Mouse (Mus musculus): ENCODE measurements around the gene Psmb3.
A peak's percentile ranks its signal among the peaks of the same experiment; 100 is the strongest.
"Not testable (repeated sequence)": the region's sequence is repeated elsewhere in the genome, so short reads cannot be mapped to it uniquely, and the experiment has no call there.

Gene Psmb3

DNA sequence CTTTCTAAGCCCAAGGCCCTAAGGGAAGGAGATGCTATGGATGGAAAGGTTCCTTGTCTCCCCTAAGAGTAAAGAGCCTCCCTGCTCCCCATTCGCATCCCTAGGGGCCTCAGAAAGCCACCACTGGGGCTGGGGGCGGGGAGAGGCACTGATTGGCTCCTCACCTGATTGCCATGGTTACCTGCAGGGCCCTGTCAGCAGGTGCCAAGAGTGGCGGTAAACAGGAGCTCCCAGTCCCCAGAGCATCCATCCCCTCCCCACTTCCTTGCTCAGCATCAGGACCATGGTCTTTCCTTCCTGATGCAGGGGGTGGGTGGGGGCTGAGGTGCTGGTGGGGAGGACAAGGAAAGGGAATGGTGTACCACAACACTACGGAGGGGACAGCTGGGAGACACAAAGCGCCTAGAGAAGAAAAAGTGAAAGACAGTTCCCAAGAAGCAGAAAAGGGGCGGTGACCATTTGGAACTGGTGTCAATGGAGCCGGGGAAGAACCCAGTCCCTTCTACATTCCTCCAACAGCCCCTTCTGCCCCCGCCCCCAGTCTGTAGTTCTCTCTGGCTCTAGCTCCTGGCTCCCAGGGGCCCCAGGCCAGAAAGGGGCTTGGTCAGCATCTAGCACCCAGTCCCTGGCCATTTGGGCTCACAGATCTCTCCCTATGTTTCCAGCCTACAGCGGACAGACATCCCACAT, 7.3 kb upstream of the Psmb3 start:
- no peak for DNase-seq (ENCODE audit: low read depth)

DNA sequence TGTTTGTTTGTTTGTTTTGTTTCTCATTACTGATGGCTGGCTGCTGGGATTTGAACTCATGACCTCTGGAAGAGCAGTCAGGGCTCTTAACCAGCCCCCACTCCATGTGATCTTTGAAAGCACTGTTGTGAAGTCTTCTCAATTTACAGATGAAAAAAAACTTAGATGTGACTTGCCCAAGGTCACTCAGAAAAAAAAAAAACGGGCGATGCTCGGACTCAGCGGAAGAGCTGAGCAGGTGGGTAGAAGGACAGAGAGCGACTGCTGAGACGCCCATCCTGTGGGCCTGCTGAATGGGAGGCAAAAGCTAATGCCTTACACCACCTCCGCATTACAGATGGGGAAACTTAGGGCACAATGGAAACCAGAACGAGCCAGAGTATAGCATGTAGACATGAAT, 6.5 kb upstream of the Psmb3 start:
- no peak for DNase-seq (ENCODE audit: low read depth)

DNA sequence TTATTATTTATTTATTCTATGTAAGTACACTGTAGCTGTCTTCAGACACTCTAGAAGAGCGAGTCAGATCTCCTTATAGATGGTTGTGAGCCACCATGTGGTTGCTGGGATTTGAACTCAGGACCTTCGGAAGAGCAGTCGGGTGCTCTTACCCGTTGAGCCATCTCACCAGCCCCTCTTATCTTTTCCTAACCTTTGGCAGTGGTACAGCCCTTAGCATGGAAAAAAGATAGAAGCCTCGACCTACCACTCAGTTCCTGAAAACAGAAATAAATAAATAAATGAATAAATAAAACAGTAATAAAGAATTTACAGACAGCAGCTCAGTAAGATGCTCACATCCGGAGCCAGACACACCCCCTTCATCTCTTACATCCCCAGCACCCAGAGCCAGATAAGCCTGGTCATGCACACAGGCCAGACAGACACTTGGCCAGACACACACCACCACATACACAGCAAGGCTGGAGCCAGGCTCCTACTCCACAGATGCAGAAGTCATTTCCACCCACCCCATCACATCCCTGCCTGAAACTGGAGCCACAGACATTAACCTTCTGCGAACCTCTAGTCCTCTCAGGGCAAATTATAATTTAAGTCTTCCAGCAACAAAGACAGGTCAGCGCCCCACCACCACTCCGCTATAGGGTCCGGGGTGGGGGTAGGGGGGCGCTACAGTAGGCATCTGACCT, 5.9 kb upstream of the Psmb3 start:
- no peak for DNase-seq (ENCODE audit: low read depth)

DNA sequence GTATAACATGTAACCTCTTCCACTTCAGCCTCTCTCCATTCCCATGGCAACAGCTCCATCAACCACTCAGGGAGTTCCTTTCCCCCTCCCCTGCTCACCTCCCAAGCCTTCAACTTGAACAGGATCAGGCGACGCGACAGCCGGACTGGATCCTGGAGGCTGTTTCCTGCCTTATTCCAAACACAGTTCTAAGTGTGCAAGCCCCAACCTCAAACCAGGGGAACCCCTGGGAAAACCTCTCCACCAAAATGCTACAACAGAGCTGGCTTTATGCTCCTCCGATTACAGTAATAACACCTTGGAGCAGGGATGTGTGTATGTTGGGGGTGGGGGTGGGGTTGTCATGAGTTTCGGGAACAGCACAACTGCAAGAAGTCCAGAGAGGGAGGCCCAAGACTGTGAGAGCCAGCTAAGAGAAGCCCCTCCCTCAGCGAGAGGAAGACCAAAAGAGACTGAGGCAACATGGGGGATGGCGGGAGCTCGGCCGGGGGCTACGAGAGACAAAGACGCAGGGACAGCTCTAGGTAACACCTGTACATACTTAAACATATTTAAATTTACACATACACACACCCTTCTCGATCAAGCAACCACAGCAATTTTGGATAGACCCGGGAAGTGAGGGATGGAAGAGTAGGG, 5.2 kb upstream of the Psmb3 start:
- no peak for DNase-seq (ENCODE audit: low read depth)

DNA sequence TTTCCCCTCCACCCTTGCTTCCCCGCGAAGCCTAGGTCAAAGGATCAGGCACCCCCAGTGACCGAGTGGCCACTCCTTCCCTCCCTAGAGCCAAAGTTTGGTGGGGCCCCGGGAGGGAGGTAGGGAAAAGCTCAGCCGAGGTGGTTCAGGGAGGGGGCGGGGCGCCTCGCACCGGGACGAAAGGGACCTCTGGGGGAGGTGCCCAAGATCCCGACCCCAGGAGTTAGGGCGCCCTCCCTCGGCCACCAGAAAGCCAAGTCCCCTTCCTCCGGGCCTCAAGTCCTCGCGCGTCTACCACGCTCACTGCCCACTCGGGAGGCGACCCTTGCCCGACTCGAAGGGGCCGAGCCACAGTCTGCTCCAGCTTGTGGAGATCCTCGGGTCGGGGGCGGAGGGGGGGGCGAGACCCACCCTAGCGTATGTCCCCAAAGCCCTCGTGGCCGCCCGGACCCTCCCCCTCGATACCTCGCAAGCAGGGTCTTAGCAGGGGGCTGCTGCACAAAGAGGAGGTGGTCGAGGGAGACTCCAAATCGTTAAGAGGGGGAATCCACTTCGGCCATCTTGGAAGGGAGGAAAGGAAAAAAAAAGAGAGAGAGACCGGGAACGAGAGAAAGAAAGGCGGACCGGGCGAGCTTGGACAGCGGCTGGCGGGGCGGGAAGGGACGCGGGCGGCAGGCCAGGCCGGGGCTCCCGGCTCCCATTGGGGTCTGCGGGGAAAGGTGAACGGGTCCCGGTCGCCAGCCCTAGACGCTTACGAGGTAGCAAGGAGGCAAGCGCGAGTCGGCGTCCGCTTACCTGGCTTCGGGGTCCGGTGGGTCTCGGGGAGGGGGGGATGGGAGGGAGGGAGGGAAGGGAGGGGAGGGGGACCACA, 4.2 kb upstream of the Psmb3 start:
- DNase-seq (ENCODE audit: low read depth): peak; percentile 84

DNA sequence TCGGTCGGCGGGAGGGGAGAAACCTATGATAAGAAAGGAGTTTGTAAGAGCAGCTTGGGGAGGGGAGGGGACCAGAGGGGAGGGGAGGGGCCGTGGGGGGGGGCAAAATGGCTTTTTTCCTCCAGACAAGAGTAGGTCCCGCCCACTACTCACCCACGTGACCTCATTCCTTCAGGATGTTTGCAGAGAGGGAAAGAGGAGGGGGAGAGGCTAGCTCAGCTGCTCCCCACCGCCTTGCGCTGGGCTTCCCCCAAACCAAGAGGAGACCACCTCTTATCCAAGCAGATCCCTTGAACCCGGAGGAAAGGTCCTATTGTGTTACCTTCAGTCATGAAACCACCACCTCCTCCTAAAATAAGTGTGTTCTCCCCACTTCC, 3.6 kb upstream of the Psmb3 start:
- DNase-seq (ENCODE audit: low read depth): peak; percentile 95

DNA sequence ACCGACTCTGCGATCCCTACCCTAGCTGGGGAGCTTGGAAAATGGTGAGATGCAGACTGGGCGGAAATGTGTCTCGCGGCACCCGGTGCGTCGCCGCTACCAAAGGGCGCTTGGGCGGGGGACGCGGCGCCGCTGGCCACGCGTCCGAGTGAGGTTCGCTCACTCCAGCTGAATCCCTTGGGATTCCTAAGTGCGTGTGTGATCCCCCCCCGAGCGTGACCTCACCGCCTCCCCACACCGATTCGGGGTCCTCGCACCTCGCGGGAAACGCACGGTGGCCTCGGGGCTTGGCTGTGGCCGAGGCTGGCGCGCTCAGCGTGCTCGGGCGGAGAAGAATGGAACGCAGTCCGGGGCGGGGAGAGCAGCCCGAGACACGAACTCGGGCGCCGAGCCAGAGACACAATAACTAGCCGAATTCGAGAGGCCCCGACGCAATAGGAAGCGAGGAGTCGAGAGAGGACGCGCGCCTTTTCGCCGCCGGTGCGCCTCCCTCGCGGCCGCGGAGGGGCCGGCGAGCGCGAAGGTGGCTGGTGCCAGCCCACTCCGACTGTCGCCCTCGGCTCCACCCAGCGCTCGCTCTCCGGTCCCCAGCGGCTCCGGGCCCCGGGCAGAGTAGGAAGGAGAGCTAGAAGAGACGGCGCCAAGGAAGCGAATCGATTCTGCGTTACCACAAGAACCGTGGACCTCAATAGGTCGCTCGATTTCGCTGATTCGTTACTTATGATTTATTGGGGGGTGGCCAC, 3.0 kb upstream of the Psmb3 start, which contains the start of gene Pcgf2:
Pcgf2 (minus strand) TSS at position 495 of the 743 bp plus-strand sequence.
- DNase-seq (ENCODE audit: low read depth): peak; percentile 70

DNA sequence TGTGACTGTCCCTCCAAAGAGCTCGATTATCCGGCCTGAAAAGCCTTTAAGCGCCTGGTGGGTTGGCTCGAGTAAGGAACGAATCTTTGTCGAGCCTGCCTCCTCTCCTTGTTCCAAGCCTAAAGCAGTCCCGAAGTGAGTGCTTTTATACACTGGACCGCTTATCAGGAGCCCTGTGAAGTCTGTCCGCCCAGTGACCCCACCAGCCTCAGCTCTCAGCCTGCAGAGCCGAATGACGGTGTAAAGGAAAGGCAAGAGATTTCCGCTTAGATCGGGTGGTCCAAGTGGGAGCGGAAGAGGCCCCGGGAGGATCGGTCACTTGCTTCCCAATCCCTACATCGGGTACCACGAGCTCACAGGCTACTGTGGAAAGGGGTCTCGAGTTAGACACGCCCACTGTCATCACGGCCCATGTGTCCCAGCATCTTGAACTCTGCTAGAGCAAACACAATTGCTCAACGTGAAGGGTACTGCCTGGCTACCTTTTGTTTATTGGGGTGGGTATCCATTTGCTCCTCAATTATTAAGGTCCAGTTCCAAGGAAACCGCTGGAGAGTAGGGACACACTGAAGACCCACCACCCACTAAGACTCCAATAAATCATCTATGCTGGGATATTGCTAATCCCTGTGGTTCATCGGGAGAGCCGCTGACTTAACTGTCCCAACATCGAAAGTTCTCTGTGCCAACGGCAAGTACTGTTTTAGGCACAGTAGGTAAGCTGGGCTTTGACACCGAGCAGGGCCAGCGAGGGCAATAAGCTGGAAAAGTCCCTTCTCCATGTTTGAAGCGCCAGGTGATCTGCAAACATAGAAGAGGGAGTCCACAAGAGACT, 2.2 kb upstream of the Psmb3 start:
- peak; percentile 62 for DNase-seq (ENCODE audit: low read depth)

DNA sequence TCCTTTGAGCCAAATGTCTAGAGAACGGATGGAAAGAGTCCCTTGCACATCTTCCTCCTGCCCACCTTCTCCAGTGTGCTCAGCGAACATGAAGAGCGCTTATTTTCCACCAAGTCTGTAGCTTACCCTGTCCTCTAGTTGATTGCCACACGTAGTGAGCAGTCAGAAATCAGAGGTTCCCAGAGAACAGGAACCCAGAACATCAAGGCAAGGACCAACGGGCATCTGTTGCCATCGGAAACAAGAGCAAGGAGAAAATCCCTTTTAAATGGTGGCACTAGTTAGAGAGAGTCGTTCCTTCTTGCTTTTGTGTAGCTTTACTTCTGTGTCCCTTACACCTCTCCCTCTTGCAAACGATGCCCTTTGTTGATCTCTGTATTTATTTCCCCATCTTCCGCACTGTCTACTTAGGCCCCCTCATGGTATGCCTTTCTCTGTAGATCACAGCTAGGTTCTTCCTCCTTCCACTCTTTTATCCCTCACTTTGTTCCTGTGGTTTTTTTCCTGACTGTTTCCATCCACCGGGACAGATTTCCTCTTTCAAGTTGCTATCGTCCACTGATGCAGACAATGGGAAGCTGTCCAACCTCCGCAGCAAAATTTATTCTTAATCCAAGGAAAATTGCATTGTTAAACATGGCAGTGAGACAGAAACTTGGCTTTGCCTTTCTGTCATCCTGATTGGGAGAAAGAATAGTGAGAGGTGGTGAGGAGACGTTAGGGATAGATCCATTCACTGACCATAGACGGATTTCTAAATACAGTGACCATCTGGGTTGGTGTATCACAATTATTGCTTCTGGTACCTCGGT, 1.4 kb upstream of the Psmb3 start:
- peak; percentile 43 for DNase-seq (ENCODE audit: low read depth)

DNA sequence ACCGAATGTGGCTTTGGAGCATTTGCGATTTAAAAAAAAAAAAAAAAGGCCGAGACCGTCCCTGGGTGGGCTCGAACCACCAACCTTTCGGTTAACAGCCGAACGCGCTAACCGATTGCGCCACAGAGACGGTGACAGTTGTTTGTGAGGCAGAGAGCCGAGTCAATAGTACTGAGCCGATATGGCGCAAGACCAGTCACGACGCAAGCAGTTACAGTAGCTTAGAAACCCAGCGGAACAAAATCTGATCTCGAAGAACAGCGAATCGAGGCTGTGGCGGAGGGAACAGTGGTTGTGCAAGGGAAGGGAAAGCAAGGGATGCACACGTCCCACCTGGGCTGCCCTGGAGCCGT, 830 bp upstream of the Psmb3 start:
- peak; percentile 93 for DNase-seq (ENCODE audit: low read depth)

DNA sequence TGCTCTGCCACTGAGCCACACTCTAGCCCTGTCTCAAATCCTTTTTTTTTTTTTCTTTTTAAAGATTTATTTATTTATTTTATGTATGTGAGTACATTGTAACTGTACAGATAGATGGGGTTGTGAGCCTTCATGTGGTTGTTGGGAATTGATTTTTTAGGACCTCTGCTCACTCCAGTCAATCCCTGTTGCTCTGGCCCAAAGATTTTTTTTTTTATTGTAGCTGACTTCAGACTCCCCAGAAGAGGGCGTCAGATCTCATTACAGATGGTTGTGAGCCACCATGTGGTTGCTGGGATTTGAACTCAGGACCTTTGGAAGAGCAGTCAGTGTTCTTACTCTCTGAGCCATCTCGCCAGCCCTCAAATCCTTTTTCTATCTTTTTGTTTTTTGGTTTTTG, 6.9 kb downstream of the Psmb3 start:
- DNase-seq (ENCODE audit: low read depth): not testable (repeated sequence)

DNA sequence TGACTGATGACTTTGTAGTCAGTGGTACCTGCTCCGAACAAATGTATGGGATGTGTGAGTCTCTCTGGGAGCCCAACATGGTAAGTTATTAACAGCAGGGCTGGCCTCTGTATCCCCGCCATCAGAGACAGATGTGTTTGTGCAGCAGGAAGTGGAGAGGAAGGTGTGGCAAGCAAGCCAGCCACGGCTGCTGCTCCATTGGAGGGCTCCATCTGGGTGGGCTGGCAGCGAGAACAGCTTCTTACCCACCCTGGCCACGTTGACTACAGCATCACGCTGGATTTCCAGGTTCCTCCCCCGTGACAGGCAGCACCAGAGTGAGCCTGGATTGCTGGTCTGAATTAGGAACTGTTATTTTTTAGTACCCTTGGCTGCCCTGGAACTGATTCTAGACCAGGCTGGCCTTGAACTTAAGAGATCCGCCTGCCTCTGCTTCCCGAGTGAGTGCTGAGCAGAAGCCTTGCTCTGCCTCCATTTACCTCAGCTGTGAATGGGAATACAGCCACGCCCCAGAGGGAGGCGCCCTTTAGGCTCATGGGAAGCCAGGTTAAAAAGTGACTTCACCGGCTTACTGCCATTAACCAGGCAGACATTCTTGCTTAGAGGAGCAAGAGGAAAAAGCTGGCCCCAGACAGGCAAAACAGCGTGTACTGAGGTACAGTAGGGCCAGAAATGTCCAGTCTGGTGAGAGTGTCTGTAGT, 8.2 kb downstream of the Psmb3 start:
- DNase-seq (ENCODE audit: low read depth): peak; percentile 54

DNA sequence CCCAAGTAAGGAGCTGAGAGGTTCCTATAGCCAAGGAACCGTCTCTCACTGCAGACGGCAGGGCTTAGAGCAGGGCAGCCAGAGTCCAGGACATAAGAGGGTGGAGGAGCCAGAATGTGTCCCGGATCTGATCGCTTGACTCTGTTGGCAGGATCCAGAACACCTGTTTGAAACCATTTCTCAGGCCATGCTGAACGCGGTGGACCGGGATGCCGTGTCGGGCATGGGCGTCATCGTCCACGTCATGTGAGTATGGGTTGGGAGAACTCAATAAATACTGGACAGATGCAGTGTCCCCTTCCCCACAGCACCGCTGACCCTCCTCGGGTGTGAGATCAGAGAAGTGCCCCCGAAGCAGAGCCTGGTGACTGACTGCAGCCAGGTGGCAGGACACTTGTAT, 9.1 kb downstream of the Psmb3 start:
- no peak for DNase-seq (ENCODE audit: low read depth)

DNA sequence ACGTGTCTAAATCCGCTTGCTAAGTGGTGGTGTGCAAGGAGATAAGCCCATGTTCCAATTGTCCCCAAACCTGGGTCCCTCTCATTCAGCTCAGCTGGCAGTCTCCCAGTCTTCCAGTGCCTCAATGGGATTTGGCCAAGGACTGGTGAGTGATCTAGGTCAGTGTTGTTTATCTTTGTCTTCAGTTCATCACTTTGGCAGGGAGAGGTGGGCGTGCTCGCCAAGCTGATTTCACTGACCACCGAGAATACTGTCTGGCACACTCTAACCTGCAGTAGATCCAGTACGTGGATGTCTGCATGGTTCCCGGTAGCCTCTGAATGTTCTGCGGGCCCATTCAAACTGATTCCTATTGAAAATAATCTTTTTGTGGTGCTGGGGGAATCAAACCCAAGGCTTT, 10.7 kb downstream of the Psmb3 start:
- DNase-seq (ENCODE audit: low read depth): no peak

DNA sequence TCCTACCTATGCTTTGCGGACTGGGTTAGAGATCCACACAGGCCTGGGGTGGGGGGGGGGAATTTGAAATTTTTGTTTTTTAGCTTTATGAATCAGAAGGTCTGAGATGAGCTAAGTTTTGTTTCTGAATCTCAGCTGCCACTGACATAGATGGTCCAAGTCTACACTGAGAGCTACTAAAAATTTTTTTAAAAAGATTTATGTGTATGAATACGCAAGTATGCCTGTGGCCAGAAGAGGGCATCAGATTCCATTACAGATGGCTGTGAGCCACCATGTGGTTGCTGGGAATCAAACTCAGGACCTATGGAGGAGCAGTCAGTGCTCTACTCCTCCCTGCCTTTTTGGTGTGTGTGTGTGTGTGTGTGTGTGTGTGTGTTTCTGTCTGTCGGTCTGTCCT, 11.2 kb downstream of the Psmb3 start:
- DNase-seq (ENCODE audit: low read depth): peak; percentile 57

DNA sequence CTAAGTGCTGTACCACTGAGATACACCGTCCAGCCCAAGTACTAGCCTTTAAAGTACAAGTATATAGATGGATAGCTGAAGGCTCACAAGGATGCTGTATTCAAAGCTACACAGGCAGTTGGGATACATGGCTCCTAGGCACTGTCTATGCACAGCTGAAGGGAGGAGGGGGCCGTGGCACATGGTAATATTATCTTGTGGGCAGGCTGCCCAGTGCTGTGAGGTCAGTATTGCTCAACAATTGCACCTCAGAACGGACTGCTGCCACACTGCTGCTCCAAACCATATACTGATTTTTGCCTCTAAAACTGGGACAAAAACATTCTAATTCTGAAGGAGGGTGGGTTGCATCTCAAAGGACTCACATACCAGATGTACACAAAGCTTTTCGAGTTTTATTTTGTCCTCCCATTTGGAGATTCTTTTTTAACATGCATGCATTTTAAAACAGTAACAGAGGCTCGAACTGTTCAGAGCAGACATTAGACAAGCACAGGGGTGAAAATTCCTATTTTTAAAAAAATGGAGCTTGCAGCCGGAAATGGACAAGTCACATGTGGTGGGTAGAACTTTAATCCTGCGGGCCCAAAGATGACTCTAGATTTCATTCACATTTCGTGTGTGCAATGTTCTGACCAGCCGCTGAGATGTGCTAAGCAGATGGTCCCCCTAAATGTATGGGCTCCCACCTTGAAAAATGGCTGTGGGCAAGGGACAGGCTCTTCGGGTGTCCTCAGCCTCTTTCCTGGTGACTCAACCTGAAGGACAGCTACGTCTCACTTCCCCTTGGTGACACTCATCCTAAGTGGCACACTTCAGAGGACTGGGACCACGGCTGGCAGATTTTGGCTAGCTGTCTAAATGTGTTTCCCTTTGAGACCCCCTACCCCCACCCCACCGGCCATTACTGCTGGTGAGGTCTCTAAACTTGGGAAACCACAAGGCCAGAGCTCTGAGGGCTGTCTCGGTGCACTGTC, 11.9 kb downstream of the Psmb3 start:
- DNase-seq (ENCODE audit: low read depth): peak; percentile 89

DNA sequence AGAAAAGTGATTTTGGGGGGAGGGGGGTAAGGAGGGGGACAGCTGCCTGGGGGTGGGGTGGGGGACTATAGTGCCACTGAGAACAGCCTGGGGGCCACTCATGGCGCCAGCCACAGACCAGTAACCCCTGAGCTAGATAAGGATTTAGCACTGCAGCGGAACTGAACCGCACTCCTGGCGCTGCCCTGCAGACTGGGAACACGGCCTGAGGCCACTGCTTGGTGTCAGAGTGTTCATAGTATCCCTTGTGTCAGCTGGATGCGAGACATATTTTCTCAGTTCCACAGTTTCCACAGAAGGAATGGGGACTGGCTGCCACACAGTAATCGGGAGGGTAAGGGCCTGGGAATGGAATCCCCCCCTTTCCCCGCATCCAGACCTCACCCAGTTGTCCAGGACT, 12.8 kb downstream of the Psmb3 start:
- DNase-seq (ENCODE audit: low read depth): no peak

Data from 416B (cell line).